Mouse (Mus musculus) heart, embryonic 16.5 days (tissue): ENCODE measurements around the gene Mybbp1a. TPM values are rescaled to one million over a fixed set of nuclear protein-coding genes. Genes with fewer than 3 reads are reported as not detected.

Experiments used
- ATAC-seq: fragments of 200-750 bp; cut with Nextera tagmentation; replicated peaks from 2 replicates; pipeline ENCODE4 v1.8.0; 2017; ENCODE audit warnings: moderate number of reproducible peaks; ENCODE audit not compliant: insufficient read depth, low FRiP score; ENCODE audit errors: extremely low read depth
- H3K27ac ChIP-seq: fragments of 300-500 bp; sonication (generic); 2 replicates; pipeline ENCODE4 v1.5.1; 2014; ENCODE audit warnings: mild to moderate bottlenecking, low read length, control low read depth, moderate library complexity
- H3K27me3 ChIP-seq: fragments of 300-500 bp; sonication (generic); 2 replicates; pipeline ENCODE4 v1.6.1; 2014; ENCODE audit warnings: low read length, mixed read lengths; ENCODE audit not compliant: control insufficient read depth, insufficient read depth
- H3K36me3 ChIP-seq: fragments of 300-500 bp; sonication (generic); 2 replicates; pipeline ENCODE4 v1.6.1; 2014; ENCODE audit not compliant: control insufficient read depth, insufficient read depth
- H3K4me1 ChIP-seq: fragments of 300-500 bp; sonication (generic); 2 replicates; pipeline ENCODE4 v1.6.1; 2014; ENCODE audit warnings: low read length, mixed read lengths; ENCODE audit not compliant: control insufficient read depth, insufficient read depth
- H3K4me2 ChIP-seq: fragments of 300-500 bp; sonication (generic); 2 replicates; pipeline ENCODE4 v1.6.1; 2014; ENCODE audit warnings: low read depth, mild to moderate bottlenecking, control low read depth, low read length
- H3K4me3 ChIP-seq: fragments of 300-500 bp; sonication (generic); 2 replicates; pipeline ENCODE4 v1.5.1; 2014; ENCODE audit warnings: mild to moderate bottlenecking, control low read depth, low read length
- H3K9ac ChIP-seq: fragments of 300-500 bp; sonication (generic); 2 replicates; pipeline ENCODE4 v1.6.1; 2014; ENCODE audit warnings: low read length, control low read depth
- H3K9me3 ChIP-seq: fragments of 300-500 bp; sonication (generic); replicated peaks from 2 replicates; pipeline ENCODE4 v1.6.1; 2016; ENCODE audit warnings: low read length; ENCODE audit not compliant: control insufficient read depth
- WGBS: fragments of 180-500 bp; shearing (Covaris S2); extraction: QIAGEN DNeasy Blood & Tissue Kit; methylation state at CpG from one replicate; pipeline ENCODE4 v1.1.7; 2014; 5-methylcytosine and 5-hydroxymethylcytosine counted together
- polyA plus RNA-seq: library from polyadenylated mRNA; unstranded; fragments of >200 nt; fragmentation: Nextera tagmentation; extraction: Ambion mirVana; gene quantifications from 2 replicates; pipeline ENCODE4 v1.2.1, GENCODE M21; 2015

The Mybbp1a gene
- polyA plus RNA-seq, 1 experiment from 2014 or later = 70.2 TPM

- H3K9me3 ChIP-seq = no peaks in the 10 kb centered on the region
- H3K27me3 ChIP-seq = no peaks in the 10 kb centered on the region
- H3K4me2 ChIP-seq = peak overlapping the region; percentile 91
- ATAC-seq = no peak
- peak overlapping the region; percentile 90 for H3K9ac ChIP-seq
- 1% methylated on average over 25 of the region's 25 CpGs for WGBS
- H3K4me3 ChIP-seq = peak overlapping the region; percentile 80
- no peaks in the 10 kb centered on the region for H3K36me3 ChIP-seq
- H3K4me1 ChIP-seq = peaks cover 79% of the 10 kb centered on the region
- peak overlapping the region; percentile 89 for H3K27ac ChIP-seq
Measured at GRCm38 (mm10) chr11:72410521-72411092, 30.5 kb upstream of the Mybbp1a start.

GRCm38 (mm10) chr11:72411093-72411921, 29.8 kb upstream of the Mybbp1a start, which contains the start of gene Smtnl2:
Smtnl2 (minus strand) TSS chr11:72411713.
- ATAC-seq = peak; percentile 85
- under 1% methylated on average over 84 of the region's 86 CpGs for WGBS
- peaks cover 79% of the 10 kb centered on the region for H3K4me1 ChIP-seq

GRCm38 (mm10) chr11:72411945-72412344, 29.2 kb upstream of the Mybbp1a start:
- ATAC-seq = no peak
- peak overlapping the region; percentile 90 for H3K9ac ChIP-seq
- 26% methylated on average over 9 of the region's 9 CpGs for WGBS

More at GRCm38 (mm10) chr11:72411093-72411921, 29.8 kb upstream of the Mybbp1a start, which contains the start of gene Smtnl2:
- H3K9ac ChIP-seq = peak within 1 kb of the TSS; percentile 90
- H3K4me3 ChIP-seq = peak within 1 kb of the TSS; percentile 80
- H3K4me2 ChIP-seq = peak within 1 kb of the TSS; percentile 91
- H3K27me3 ChIP-seq = no peaks in the 10 kb centered on the region
- H3K27ac ChIP-seq = peak within 1 kb of the TSS; percentile 89
- H3K9me3 ChIP-seq = no peaks in the 10 kb centered on the region
- no peaks in the 10 kb centered on the region for H3K36me3 ChIP-seq

GRCm38 (mm10) chr11:72413016-72413415, 28.1 kb upstream of the Mybbp1a start:
- Histone ChIP-seq H3K36me3 (no peaks in the 10 kb centered on the region), H3K4me1 (peaks cover 80% of the 10 kb centered on the region), H3K27ac (peak overlapping the region; percentile 81), H3K4me3 (peak overlapping the region; percentile 17; the same call in 1 of the 2 replicates), H3K4me2 (peak overlapping the region; percentile 40), H3K27me3 (no peaks in the 10 kb centered on the region), H3K9ac (peak overlapping the region; percentile 42), H3K9me3 (no peaks in the 10 kb centered on the region)
- ATAC-seq = peak; percentile 12; the same call in 1 of the 2 replicates
- 37% methylated on average over 7 of the region's 7 CpGs for WGBS

More at GRCm38 (mm10) chr11:72411945-72412344, 29.2 kb upstream of the Mybbp1a start:
- H3K4me3 ChIP-seq = peak overlapping the region; percentile 80
- peaks cover 78% of the 10 kb centered on the region for H3K4me1 ChIP-seq
- H3K36me3 ChIP-seq = no peaks in the 10 kb centered on the region
- peak overlapping the region; percentile 81 for H3K27ac ChIP-seq
- H3K4me2 ChIP-seq = peak overlapping the region; percentile 91
- no peaks in the 10 kb centered on the region for H3K27me3 ChIP-seq
- H3K9me3 ChIP-seq = no peaks in the 10 kb centered on the region

GRCm38 (mm10) chr11:72413601-72414190, 27.5 kb upstream of the Mybbp1a start:
- Histone ChIP-seq H3K27ac (peak overlapping the region; percentile 81), H3K36me3 (no peaks in the 10 kb centered on the region), H3K4me3 (peak overlapping the region; percentile 19; the same call in 1 of the 2 replicates), H3K27me3 (no peaks in the 10 kb centered on the region), H3K9ac (peak overlapping the region; percentile 42), H3K4me2 (peak overlapping the region; percentile 40), H3K4me1 (peaks cover 76% of the 10 kb centered on the region), H3K9me3 (no peaks in the 10 kb centered on the region)
- no peak for ATAC-seq
- WGBS = 75% methylated on average over 5 of the region's 5 CpGs

GRCm38 (mm10) chr11:72415155-72415554, 26.0 kb upstream of the Mybbp1a start:
- H3K4me3 ChIP-seq = no peak overlapping the region
- no peaks in the 10 kb centered on the region for H3K36me3 ChIP-seq
- WGBS = 22% methylated on average over 8 of the region's 8 CpGs
- no peaks in the 10 kb centered on the region for H3K9me3 ChIP-seq
- H3K9ac ChIP-seq = no peak overlapping the region
- ATAC-seq = no peak
- peak overlapping the region; percentile 50; the same call in 1 of the 2 replicates for H3K27ac ChIP-seq
- 0 out of 2 replicates have a peak overlapping the region, but pooled peaks have one; percentile 40 for H3K4me2 ChIP-seq
- peaks cover 62% of the 10 kb centered on the region for H3K4me1 ChIP-seq
- no peaks in the 10 kb centered on the region for H3K27me3 ChIP-seq

- no peak overlapping the region for H3K9ac ChIP-seq
- no peak overlapping the region for H3K4me2 ChIP-seq
- H3K4me1 ChIP-seq = peaks cover 62% of the 10 kb centered on the region
- H3K9me3 ChIP-seq = no peaks in the 10 kb centered on the region
- ATAC-seq = peak; percentile 75
- WGBS = 60% methylated on average over 5 of the region's 5 CpGs
- no peaks in the 10 kb centered on the region for H3K36me3 ChIP-seq
- peak overlapping the region; percentile 67 for H3K27ac ChIP-seq
- no peak overlapping the region for H3K4me3 ChIP-seq
- H3K27me3 ChIP-seq = no peaks in the 10 kb centered on the region
Measured at GRCm38 (mm10) chr11:72416666-72417065, 24.5 kb upstream of the Mybbp1a start.

- Histone ChIP-seq H3K9ac (no peak overlapping the region), H3K27ac (peak overlapping the region; percentile 67), H3K4me3 (no peak overlapping the region), H3K4me1 (peaks cover 55% of the 10 kb centered on the region), H3K27me3 (no peaks in the 10 kb centered on the region), H3K4me2 (no peak overlapping the region), H3K36me3 (no peaks in the 10 kb centered on the region), H3K9me3 (no peaks in the 10 kb centered on the region)
- 28% methylated on average over 4 of the region's 4 CpGs for WGBS
- no peak for ATAC-seq
Measured at GRCm38 (mm10) chr11:72417376-72417775, 23.8 kb upstream of the Mybbp1a start.
